Mouse (Mus musculus) megakaryocyte progenitor cell, adult 5-6 weeks (primary cell): ENCODE measurements around the gene Lsamp. TPM values are rescaled to one million over a fixed set of nuclear protein-coding genes. Genes with fewer than 3 reads are reported as not detected.

Experiments
- ATAC-seq: replicated peaks from 2 replicates; pipeline ENCODE4 v1.8.0; 2016; ENCODE audit warnings: mild to moderate bottlenecking, moderate TSS enrichment, inconsistent platforms; ENCODE audit not compliant: poor library complexity
- total RNA-seq, 2 experiments: library from RNA; stranded (forward) in 1 of 2; stranded (reverse) in 1 of 2; fragments of 157-497, 149-512 nt in 1 of 2; fragments of 200-1000 nt in 1 of 2; gene quantifications; 2 replicates each; pipeline versions ENCODE4 v1.2.3 to v1.2.4; 2015 to 2017

Lsamp gene
- total RNA-seq, 2 experiments from 2014 or later = not detected

DNA sequence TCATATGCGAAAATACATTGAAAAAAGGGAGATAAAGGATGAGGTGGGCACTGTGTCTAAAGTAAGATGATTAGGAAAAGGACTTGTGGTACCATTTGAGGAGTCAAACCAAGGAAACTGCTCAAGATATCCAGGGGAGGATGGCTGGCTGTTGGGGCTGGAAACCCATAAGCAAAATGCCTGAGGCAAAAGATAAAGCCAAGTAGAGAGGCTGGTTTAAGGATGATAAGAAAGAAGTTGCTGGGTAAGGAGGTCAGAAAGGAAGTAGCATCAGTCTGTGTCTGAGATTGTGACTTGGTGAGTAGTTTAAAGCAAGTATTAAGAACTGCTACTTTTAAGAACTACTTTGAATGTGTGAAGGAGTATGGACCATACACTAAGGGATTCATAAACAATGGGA lies 1497.7 kb downstream of the Lsamp start:
- no peak for ATAC-seq

DNA sequence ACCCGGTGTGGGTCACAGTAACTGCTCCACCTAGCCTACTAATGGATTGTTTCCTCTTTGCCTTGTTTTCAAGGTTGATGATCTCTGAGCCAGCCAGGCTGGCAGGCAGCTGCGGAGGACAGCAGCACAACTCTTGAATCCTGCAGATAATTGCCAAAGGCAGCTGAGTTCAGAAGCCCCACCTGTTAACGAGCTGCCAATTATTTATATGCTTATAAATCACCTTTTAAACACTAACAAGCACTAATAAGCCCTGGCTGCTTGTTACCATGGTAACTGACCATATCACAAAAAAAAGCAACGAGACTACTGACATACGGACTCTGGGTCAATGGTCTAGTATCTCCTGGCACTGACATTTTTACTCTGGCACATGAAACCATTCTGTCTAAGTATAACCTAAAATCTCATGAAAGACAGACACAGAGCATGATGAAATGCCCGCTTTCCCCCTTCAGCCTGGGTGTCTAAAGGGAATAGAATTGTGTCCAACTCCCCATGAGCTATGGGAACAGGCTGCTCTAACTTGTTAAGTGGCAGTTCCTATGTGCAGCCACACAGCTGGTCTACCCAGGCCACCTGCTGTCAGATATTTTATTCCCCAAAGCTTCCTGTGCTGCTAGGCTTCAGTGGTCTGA lies 1526.9 kb downstream of the Lsamp start:
- ATAC-seq = no peak

GRCm38 (mm10) chr16:41521566-41521965 lies 1537.4 kb downstream of the Lsamp start:
- ATAC-seq = no peak

DNA sequence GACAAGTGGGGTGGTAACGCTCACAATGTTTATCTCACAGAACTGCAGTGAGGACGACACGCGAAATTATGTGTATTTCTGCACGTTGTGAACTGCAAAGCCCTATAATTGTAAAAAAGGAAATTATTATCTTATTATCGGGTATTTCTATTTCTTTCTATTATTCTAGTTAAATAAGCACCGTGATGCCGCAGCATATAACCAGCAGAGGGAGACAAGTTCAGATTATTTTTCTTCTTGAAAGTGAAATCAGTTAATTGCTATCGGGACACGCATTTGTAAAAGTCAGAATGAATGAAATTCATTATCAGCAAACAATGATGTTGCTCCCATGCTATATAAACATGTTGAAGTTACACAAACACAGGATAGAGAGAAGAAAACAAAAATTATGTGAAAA lies 1540.1 kb downstream of the Lsamp start:
- ATAC-seq = no peak

GRCm38 (mm10) chr16:41532661-41533551 lies 1548.7 kb downstream of the Lsamp start:
- no peak for ATAC-seq

DNA sequence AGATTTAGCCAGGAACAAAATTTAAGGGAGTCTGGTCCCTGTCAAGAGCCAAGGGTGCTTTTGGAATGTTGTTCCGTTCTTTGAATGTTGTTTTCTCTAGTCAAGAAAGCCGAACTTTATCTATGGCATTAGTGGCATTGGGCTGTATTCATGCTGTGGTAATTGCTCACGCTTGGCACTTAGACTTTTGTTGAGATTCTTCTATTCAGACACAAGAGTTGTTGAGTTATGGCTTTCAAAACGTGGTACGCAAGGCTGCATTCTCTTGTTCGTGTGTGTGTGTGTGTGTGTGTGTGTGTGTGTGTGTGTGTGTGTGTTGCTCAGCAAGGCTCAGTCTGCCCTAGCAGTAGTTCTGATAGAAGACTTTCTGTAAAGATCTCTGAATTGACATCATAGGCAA lies 1549.5 kb downstream of the Lsamp start:
- no peak for ATAC-seq

DNA sequence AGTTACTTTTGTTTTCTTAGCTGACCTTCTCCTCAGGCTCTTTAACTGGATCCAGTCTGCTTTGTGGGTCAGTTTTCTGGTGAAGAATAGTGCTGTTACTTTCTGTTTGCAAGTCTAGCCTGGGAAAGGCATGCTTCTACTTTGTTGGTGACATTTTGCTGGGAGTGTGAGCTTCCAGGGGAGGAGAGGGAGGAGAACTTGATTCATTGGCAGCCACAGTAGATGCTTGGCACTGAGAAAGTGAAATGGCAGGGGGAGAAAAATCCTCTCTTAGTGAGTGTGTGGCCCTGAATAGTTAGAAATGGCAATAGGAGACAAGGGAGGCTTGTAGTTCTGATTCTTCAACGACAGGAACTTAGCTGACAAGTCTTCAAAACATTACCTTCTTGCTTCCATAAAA lies 1551.6 kb downstream of the Lsamp start:
- ATAC-seq = no peak

DNA sequence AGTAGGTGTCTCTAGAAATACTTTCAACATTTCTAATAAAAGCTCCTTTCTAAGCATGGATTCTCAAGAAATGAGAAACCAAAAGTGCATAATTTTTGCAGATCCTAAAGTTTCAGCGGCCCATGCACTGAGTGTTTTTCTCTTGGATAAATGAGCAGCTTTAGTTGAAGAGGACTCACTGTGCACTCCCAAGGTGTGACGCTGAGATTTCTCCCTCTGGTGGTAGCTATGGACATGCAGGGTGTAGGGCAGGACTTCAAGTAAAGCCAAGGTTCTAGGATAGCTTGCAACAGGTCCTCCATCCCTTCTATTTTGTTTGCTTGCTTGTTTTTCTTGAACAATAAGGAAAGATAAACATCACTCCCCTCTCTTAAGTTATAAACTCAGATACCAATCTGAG lies 1558.5 kb downstream of the Lsamp start:
- ATAC-seq = no peak

GRCm38 (mm10) chr16:41551164-41551563 lies 1567.0 kb downstream of the Lsamp start:
- ATAC-seq = no peak

DNA sequence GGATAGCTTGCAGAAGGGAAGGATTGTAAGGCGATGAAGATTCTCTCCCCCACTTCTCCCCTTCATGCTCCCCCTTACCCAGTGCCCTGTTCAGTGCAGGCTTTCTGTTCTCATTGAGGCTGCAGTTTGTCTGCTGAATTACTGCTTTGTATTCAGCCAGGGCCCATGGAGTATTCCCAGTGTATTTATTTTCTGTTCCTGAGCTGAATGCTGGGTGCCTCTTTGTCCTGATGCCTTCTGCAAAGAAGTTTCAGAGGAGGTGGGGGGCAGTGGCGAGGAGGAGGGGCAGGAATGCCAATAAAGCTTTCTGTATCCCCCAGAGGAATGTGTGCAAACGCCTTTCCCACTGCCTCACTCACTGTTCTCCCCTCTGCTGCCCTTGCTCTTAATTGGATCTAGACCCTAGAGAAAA lies 1567.7 kb downstream of the Lsamp start:
- no peak for ATAC-seq

DNA sequence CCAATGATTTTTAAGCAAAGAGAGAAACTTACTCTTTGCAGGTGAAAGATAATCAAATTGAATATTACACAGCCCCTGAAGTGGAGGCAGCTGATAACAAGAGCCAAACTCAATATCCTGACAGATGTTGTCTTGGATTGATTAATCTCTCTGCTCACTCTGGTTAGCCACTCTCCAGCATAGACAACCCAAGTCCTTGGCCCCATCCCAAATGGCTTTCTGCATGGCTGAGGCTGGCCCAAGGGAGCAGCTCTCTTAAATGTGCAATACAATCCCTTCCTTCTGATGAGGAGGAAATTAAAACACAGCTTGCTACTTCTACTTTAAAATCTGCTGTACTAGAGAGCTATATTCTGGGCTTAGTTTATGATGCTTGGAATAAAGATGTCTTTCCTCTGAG lies 1572.9 kb downstream of the Lsamp start:
- ATAC-seq = no peak

- no peak for ATAC-seq
Measured at GRCm38 (mm10) chr16:41565233-41565632, 1581.1 kb downstream of the Lsamp start.

GRCm38 (mm10) chr16:41588675-41589301 lies 1604.6 kb downstream of the Lsamp start:
- no peak for ATAC-seq

DNA sequence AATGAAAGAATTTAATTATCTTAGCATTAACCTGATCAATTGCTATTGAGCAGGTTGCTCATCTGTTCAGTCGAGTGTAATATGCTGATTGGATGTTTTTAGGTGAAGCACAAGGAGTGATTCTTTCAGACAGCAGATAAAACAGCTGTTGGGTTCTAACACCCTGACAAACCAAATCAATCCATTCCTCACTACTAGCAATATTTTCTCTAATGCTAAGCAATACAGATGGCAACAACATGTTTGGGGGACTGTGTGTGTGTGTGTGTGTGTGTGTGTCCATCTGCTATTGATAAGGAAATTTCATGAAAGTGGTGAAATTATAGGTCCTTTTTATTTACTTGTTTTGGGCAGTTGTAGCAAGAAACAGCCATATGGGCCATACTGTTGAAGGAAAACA lies 1628.1 kb downstream of the Lsamp start:
- ATAC-seq = no peak

DNA sequence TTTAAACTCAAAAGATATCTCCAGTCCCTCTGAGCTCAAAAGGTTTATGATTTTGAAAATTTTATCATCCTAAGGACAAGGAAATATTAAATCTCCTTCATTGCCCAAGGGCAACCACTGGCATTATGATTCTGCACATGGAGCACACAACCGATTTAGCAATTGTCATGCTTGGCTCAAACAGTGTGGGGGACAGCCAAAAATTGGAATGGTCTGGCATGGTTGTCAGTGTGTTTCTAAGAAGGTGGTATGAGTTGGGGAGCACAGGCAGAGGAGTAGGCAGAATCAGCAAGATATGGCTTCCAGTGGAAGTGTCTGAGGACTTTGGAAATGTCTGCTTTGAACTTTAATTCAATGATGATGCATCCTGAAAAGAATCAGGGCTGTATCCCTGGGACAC lies 1639.7 kb downstream of the Lsamp start:
- no peak for ATAC-seq

- no peak for ATAC-seq
Measured at GRCm38 (mm10) chr16:41633898-41634297, 1649.7 kb downstream of the Lsamp start.

- no peak for ATAC-seq
Measured at GRCm38 (mm10) chr16:41640876-41641275, 1656.7 kb downstream of the Lsamp start.

DNA sequence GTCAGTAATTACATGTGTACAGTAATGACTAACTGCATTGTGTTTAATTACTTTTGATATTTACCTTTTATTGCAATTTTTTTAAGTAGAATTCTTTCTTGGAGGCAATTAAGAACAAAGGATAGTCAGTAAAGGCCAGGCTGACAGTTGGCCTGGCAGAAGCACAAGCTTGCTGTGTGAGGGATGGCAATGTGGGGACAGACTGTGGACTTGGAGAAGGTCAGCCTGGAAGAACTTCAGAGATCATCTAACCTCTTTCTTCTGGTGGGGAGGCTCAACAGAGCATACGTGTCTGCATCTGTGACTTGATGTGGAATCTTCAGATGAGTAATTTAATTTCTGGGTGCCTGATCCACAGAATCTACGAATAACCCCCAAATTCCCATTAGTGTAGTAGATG lies 1669.1 kb downstream of the Lsamp start:
- ATAC-seq = no peak

GRCm38 (mm10) chr16:41674316-41675038 lies 1690.3 kb downstream of the Lsamp start:
- ATAC-seq = no peak

DNA sequence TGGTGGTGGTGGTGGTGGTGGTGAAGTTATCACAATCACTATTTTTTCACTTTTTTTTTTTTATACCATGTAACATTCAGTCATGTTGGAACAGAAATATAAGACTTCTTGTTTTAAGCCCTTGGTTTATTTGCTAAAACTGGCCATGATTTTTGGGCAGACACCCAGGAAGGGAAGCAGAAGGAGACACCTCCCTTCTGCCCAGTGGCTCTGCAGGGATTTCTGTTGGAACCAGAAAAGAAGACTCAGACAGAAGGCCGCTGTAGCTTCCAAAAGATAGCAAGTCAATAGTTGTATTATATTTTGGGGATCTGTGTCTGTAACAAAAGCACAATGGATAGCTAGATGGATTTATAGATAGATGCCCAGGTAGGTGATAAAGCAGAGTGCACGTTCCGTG lies 1691.6 kb downstream of the Lsamp start:
- ATAC-seq = no peak

DNA sequence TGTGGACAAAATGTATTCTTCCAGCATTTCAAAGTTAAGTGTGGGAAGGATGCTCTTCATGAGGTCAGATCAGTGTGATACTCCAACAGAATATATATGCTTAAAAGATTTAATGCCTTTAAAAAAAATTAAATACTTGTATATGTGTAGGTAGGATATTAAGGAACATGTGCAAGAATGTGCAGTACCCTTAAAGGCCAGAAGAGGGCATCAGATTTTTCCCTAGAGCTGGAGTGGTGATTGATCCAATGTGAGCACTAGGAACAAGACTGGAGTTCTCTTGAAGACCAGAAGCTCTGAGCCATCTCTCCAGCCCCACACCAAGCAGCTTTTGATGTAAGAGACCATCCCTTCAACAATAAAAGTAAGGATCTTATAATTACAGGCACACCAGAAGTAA lies 1708.3 kb downstream of the Lsamp start:
- 0 out of 2 replicates have a peak, but pooled peaks have one; percentile 48 for ATAC-seq
